Mouse (Mus musculus) T-helper 1 cell (primary cell): ENCODE data around the gene Opa3.

Experiments used
- in situ Hi-C: fragments of 300-600 bp; cut with MboI, MseI; formaldehyde crosslinking; loops from one replicate; pipeline ENCODE4 v1.15.1; 2025; ENCODE audit warnings: high pct_unique_total_duplicates

Opa3 gene

GRCm38 (mm10) chr7:19305413-19305735 is 77.2 kb downstream of the Opa3 start:
- in situ Hi-C loops: loop anchor here (5.0 kb wide), 1 partner anchor 37 kb away; the partner anchor contains the start of gene Ercc1
